7 mouse cellular contexts compared by ENCODE assay signal in genomic region chr8:106510365-106510975, GRCm38 (mm10). TPM values are rescaled to one million over a fixed set of nuclear protein-coding genes. Genes with fewer than 3 reads are reported as not detected.
DNase-seq lines count a peak whose midpoint lies in the region; ATAC-seq lines count a peak whose summit lies in the region.

TSS of gene Cdh3 (plus strand) at chr8:106510891.

- peak; percentile 51 for ATAC-seq in heart, embryonic 16.5 days (replicated peaks; ENCODE audit: extremely low read depth, insufficient read depth, low FRiP score)

- peaks cover 17% of the 10 kb centered on the region for H3K4me1 ChIP-seq in heart, embryonic 16.5 days (ENCODE audit: control insufficient read depth, insufficient read depth, low read length)
- peaks cover 42% of the 10 kb centered on the region for H3K4me1 ChIP-seq in midbrain, embryonic 10.5 days

- peak within 1 kb of the TSS; percentile 79 for H3K9ac ChIP-seq in heart, embryonic 16.5 days (ENCODE audit: low read length)

- peak; percentile 15 for DNase-seq in Muller cell, postnatal 12 days (ENCODE audit: inconsistent ontology term)
- peak; percentile 38 to 54 for DNase-seq in cerebellum, postnatal 25 days
- peak; percentile 84 to 91 for DNase-seq in kidney, postnatal 4 days
- peak; percentile 50 for DNase-seq in midbrain, embryonic 10.5 days (ENCODE audit: low spot score)
- DNase-seq in thymus, postnatal 0 days (ENCODE audit: low spot score), result peak; percentile 31
- no peak for DNase-seq in frontal cortex, adult 2 months (ENCODE audit: extremely low spot score in 1 of 2, low spot score in 1 of 2)

- H3K4me3 ChIP-seq in heart, embryonic 16.5 days (ENCODE audit: low read length), result peak within 1 kb of the TSS; percentile 61
- peak within 1 kb of the TSS; percentile 59 for H3K4me3 ChIP-seq in midbrain, embryonic 10.5 days

- no peaks in the 10 kb centered on the region for H3K36me3 ChIP-seq in heart, embryonic 16.5 days (ENCODE audit: control insufficient read depth, insufficient read depth)
- no peaks in the 10 kb centered on the region for H3K36me3 ChIP-seq in midbrain, embryonic 10.5 days

- 1% methylated on average over 34 of the region's 34 CpGs for WGBS in heart, embryonic 16.5 days
- under 1% methylated on average over 34 of the region's 34 CpGs for WGBS in midbrain, embryonic 10.5 days

- H3K27me3 ChIP-seq in heart, embryonic 16.5 days (ENCODE audit: control insufficient read depth, insufficient read depth, low read length), result no peaks in the 10 kb centered on the region
- peaks cover 87% of the 10 kb centered on the region for H3K27me3 ChIP-seq in midbrain, embryonic 10.5 days (ENCODE audit: low read depth, poor library complexity, severe bottlenecking)

- H3K9me3 ChIP-seq in heart, embryonic 16.5 days (replicated peaks; ENCODE audit: control insufficient read depth, low read length), result no peaks in the 10 kb centered on the region
- no peaks in the 10 kb centered on the region for H3K9me3 ChIP-seq in midbrain, embryonic 10.5 days (replicated peaks)

- peak within 1 kb of the TSS; percentile 83 for H3K27ac ChIP-seq in heart, embryonic 16.5 days (ENCODE audit: low read length)
- H3K27ac ChIP-seq in midbrain, embryonic 10.5 days (replicated peaks), result peak within 1 kb of the TSS; percentile 67

- peak within 1 kb of the TSS; percentile 63 for H3K4me2 ChIP-seq in heart, embryonic 16.5 days (ENCODE audit: low read depth, low read length)

RNA-seq across cellular contexts. Expression of gene Cdh3, which starts in this region (rescaled TPM):
- 15.0 and 17.3 TPM in 2 replicates for polyA plus RNA-seq in heart, embryonic 16.5 days (2015; fragmentation: Nextera tagmentation; extraction: Ambion mirVana)
- polyA plus RNA-seq in midbrain, embryonic 10.5 days (2016; fragmentation: Nextera tagmentation; extraction: Ambion mirVana), result 2.4 and 3.6 TPM in 2 replicates
- polyA plus RNA-seq in thymus, postnatal 0 days (2015; fragmentation: Nextera tagmentation; extraction: Ambion mirVana), result 7.7 and 8.6 TPM in 2 replicates
- polyA plus RNA-seq in frontal cortex, adult 2 months (2012; rRNA removed), result 1.3 and 1.4 TPM in 2 replicates

Comparison
In these comparisons a context has a peak if more than half of its experiments do, and no peak if none do; other contexts are left out.
1. DNase-seq: peak in Muller cell, postnatal 12 days (single experiment), cerebellum, postnatal 25 days (2 of 2), kidney, postnatal 4 days (2 of 2), midbrain, embryonic 10.5 days (single experiment) and thymus, postnatal 0 days (single experiment); none in frontal cortex, adult 2 months (0 of 2).